Mouse (Mus musculus): ENCODE measurements around the gene Plekha8.

DNA sequence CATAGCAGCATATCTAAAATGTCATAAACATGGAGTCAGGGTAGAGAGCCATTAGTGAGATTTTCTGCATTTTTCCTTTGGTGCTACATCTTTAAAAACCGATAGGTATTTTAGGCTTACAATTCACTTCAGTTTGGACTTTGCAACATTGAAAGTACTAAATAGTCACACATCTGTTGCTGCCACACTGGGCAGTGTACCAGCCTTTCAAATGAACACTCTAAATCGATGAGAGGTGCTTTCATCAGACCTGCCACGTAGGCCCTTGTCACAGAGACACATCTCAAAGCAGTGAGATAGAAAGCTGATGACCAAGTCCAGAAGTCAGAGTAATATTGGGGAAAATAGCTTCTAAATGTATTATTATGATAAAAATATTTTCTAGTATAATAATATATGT, 33.5 kb downstream of the Plekha8 start:
- TF ChIP-seq CHD2 (IDR thresholded peaks at IDR 0.05; ENCODE audit: low read depth, low read length), result no peak
- TF ChIP-seq ZC3H11A (IDR thresholded peaks at IDR 0.05; ENCODE audit: borderline replicate concordance, low read depth, low read length), result no peak
